Mouse (Mus musculus) thymus, postnatal 36 days (tissue): Measurements from ENCODE around the gene Zmym1.
"Not testable (repeated sequence)": the region's sequence is repeated elsewhere in the genome, so short reads cannot be mapped to it uniquely, and the experiment has no call there.

Experiments
- DNase-seq, 2 experiments: peaks; one replicate each; pipeline ENCODE4 v3.0.0; 2022; ENCODE audit warnings: mixed read lengths in 2 of 2

Zmym1 gene

GRCm38 (mm10) chr4:127027228-127028190 lies 33.4 kb downstream of the Zmym1 start:
- no peak for DNase-seq

DNA sequence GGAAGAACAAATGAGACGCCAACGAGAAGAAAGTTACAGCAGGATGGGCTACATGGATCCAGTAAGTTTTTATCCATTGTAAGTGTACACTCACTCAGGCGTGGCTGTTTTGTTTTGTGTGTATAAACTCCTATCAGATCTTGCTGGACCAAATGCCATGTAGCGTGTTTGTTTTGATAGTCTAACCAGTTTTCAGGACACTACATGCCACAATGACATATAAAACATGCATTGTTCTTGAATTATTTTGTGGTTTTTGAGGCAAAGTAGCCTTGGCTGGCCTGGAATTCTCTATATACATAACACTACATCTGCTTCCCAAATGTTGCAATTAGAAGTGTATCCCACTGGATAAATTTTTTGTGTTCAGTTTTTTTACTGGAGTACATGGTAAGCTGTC lies 34.1 kb downstream of the Zmym1 start:
- DNase-seq, result no peak

DNA sequence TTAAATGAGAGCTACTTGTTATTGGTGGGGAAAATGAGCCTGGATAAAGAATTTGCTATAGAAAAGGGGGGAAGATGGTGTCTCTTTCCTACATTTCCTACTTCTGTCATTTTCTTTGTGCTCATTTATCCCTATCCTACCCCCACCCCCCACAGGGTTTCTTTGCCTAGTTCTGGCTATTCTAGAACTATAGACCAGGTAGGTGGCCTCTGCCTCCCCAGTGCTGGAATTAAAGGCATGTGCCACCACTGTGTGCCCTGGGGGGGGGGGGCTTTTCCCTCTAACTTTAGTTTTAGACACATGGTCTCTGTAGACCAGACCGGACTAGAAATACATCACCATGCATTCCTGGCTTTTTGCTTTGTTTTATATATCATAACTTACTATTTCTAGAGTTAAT lies 36.7 kb downstream of the Zmym1 start:
- no peak for DNase-seq

GRCm38 (mm10) chr4:127023201-127023600 lies 37.8 kb downstream of the Zmym1 start:
- DNase-seq, result no peak

GRCm38 (mm10) chr4:127021989-127022626 lies 38.8 kb downstream of the Zmym1 start:
- peak; percentile 85 to 91 for DNase-seq

DNA sequence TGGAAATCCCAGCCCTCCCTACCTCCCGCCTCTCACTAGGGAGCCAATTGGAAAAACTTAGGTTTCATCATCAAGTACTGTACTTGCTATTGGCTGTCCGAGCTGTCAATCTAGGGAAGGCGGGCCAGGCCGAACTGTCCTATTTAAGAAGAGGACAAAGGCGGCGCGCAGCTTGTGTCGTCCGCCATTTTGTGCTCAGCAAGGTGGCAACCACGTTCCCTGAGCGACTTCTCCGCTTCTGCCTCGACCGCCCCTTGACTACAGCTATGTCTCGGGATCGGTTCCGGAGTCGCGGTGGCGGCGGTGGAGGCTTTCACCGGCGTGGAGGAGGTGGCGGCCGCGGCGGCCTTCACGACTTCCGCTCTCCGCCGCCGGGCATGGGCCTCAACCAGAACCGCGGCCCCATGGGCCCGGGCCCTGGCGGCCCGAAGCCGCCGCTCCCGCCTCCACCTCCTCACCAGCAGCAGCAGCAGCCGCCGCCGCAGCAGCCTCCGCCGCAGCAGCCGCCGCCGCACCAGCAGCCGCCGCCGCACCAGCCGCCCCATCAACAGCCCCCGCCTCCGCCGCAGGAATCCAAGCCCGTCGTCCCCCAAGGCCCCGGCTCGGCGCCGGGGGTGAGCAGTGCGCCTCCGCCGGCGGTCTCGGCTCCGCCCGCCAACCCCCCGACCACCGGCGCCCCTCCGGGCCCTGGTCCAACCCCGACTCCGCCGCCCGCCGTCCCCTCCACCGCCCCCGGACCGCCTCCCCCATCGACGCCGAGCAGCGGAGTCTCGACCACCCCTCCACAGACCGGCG lies 39.6 kb downstream of the Zmym1 start, which contains the start of gene Sfpq:
Sfpq (plus strand) TSS at position 174 of the 795 bp plus-strand sequence.
- DNase-seq, result peak; percentile 96 to 99

- no peak for DNase-seq
Measured at GRCm38 (mm10) chr4:127020411-127021150, 40.4 kb downstream of the Zmym1 start.

DNA sequence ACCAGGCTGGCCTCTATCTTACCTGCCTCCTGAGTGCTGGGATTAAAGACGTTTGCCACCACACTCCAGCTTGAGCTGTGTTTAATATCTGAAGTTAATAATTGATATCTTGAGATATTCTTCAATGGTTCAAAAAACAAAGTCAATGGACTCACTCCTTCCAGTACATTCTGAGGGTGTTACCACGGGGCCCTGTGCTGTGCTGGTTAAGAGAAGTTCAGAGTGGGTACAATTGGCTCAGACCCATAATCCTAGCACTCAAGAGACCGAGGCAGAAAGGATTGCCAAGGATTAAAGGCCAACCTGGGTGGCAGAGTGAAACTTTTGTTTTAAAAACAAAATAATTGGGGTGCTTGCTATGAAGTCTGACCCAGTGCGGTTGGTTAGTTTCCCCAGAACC lies 44.6 kb downstream of the Zmym1 start:
- DNase-seq, result no peak

DNA sequence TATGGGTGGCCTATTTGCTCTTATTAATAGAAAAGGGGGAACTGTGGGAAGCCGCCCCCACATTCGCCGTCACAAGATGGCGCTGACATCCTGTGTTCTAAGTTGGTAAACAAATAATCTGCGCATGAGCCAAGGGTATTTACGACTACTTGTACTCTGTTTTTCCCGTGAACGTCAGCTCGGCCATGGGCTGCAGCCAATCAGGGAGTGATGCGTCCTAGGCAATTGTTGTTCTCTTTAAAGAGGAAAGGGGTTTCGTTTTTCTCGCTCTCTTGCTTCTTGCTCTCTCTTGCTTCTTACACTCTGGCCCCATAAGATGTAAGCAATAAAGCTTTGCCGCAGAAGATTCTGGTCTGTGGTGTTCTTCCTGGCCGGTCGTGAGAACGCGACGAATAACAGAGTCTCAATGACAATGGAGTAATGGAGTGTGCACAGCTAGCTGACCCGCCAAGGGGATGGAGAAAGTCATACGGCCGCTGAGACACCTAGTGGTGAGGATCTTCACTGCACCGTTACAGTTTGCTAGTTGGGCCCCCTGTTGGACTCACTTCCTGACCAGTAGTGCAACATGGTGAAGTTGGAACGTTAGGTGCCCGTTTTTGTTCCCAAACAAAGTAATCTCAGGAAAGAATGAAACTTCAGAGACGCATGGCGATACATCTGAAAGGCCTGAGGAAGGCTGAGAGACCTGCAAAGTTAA lies 45.5 kb downstream of the Zmym1 start:
- peak; percentile 82 for DNase-seq

DNA sequence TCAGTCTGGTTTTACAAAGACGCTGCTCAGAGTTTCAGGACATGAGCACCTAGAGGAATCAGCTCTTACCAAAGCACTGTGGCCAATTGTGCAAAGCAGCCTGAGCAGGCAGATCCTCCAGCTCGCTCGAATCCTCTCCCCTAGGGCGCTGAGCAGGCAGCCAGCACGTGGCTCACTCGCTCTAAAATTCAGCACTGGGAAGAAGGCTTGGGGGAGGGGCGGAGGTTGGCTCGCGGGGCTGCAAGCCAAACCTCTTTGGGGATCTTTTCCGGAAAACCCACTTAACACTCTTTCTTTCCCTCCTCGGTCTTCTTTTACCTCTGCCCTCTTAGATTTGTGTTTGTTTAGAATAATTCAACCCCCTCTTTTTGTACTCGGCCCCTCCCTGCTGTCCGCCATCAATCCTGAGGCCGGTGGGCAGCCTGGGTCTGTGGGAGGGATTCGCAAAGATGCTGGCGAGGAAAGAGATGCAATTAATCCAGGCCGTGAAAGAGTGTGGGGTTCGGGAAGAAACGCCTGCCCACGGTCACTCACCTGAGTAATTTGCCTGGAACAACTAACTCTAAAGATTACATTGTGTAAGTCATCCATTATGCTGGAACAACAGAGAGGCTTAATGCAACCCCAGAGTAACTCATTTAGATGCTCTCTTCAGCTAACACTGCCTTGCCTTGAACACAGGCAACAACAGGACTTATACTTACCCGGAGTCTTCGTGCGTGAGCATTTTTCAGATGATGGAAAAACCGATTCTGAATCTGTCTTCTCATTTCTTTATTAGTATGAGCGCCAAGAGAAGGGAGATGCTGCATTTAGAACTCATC lies 55.6 kb downstream of the Zmym1 start:
- peak; percentile 21 to 34 for DNase-seq

- no peak for DNase-seq
Measured at GRCm38 (mm10) chr4:127004384-127004783, 56.6 kb downstream of the Zmym1 start.

DNA sequence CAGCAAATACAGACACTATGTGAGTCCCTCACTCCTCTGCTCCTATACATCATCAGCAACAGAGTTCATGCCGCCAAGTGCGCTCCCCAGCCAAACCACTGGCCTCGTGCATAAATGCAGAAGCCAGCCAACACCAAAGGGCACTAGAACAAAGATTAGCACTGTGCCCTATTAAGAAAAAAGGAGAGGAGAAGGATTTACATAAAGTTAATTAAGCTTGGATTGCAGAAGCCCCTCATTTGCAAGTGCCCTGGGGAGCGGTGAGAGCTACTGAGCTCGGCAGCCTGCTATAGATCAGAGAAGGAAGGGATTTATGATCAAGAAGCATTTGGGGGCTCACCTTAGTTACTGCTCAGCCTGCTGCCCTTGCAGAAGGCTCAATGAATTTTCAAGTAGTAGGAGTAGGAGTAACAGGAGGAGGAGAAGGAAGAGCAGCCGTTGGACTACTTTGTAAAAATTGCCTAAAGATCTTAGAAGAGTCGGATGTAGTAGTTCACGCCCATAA lies 60.3 kb downstream of the Zmym1 start:
- DNase-seq, result no peak

- DNase-seq, result not testable (repeated sequence)
Measured at GRCm38 (mm10) chr4:126999372-126999771, 61.6 kb downstream of the Zmym1 start.
